In genomic region chr14:99278763-99279486, GRCm38 (mm10) we compare ENCODE assay signal across 24 mouse cellular contexts. TPM values are rescaled to one million over a fixed set of nuclear protein-coding genes. Genes with fewer than 3 reads are reported as not detected.
DNase-seq lines count a peak whose midpoint lies in the region; ATAC-seq and TF ChIP-seq lines count a peak whose summit lies in the region.
"Had no signal": no experiment of that assay in that cellular context is flagged by ENCODE, and none has a peak within 500 bp of the region (broad histone marks: within the 10 kb centered on the region; RNA-seq: fewer than 3 reads in every experiment).

No protein-coding gene starts in this region.

- no peaks in the 10 kb centered on the region for H3K36me3 ChIP-seq in midbrain, embryonic 13.5 days
- H3K36me3 ChIP-seq in midbrain, embryonic 15.5 days (replicated peaks) = no peaks in the 10 kb centered on the region
- no peaks in the 10 kb centered on the region for H3K36me3 ChIP-seq in liver, embryonic 13.5 days
- H3K36me3 ChIP-seq in kidney, embryonic 15.5 days = no peaks in the 10 kb centered on the region
- no peaks in the 10 kb centered on the region for H3K36me3 ChIP-seq in hindbrain, postnatal 0 days (ENCODE audit: insufficient read depth, low read length)
- H3K36me3 ChIP-seq: embryonic facial prominence, embryonic 12.5 days; hindbrain, embryonic 13.5 days had no signal

- TF ChIP-seq CTCF in hindbrain, postnatal 0 days (IDR thresholded peaks at IDR 0.05; ENCODE audit: low read depth) = no peak

- no peak overlapping the region for H3K9ac ChIP-seq in midbrain, embryonic 13.5 days (replicated peaks)
- no peak overlapping the region for H3K9ac ChIP-seq in midbrain, embryonic 15.5 days
- H3K9ac ChIP-seq in liver, embryonic 13.5 days = no peak overlapping the region
- H3K9ac ChIP-seq in kidney, embryonic 15.5 days = no peak overlapping the region
- H3K9ac ChIP-seq in hindbrain, postnatal 0 days (replicated peaks; ENCODE audit: low read length) = no peak overlapping the region
- H3K9ac ChIP-seq: embryonic facial prominence, embryonic 12.5 days; hindbrain, embryonic 13.5 days had no signal

- peak; percentile 60; the same call in 1 of the 2 replicates for ATAC-seq in midbrain, embryonic 13.5 days
- ATAC-seq in midbrain, embryonic 15.5 days (replicated peaks) = no peak
- ATAC-seq in liver, embryonic 13.5 days (ENCODE audit: low read depth) = peak; percentile 47; the same call in 1 of the 2 replicates
- ATAC-seq in neutrophil, adult 5-6 weeks (ENCODE audit: extremely low read depth, insufficient number of reproducible peaks, low FRiP score, poor library complexity, severe bottlenecking) = peak; percentile 66
- no peak for ATAC-seq in kidney, embryonic 15.5 days (replicated peaks; ENCODE audit: low FRiP score)
- no peak for ATAC-seq in hindbrain, postnatal 0 days
- ATAC-seq: CD4-positive, CD25-positive, alpha-beta regulatory T cell, adult 4 months; forebrain, embryonic 14.5 days; Patski had no signal

- no peak overlapping the region for H3K27ac ChIP-seq in midbrain, embryonic 13.5 days
- no peak overlapping the region for H3K27ac ChIP-seq in midbrain, embryonic 15.5 days
- no peak overlapping the region for H3K27ac ChIP-seq in liver, embryonic 13.5 days
- H3K27ac ChIP-seq in kidney, embryonic 15.5 days = no peak overlapping the region
- H3K27ac ChIP-seq in hindbrain, postnatal 0 days = no peak overlapping the region
- H3K27ac ChIP-seq: embryonic facial prominence, embryonic 12.5 days; hindbrain, embryonic 13.5 days; macrophage had no signal

- H3K9me3 ChIP-seq in midbrain, embryonic 13.5 days = no peaks in the 10 kb centered on the region
- H3K9me3 ChIP-seq in midbrain, embryonic 15.5 days = no peaks in the 10 kb centered on the region
- no peaks in the 10 kb centered on the region for H3K9me3 ChIP-seq in liver, embryonic 13.5 days (replicated peaks)
- no peaks in the 10 kb centered on the region for H3K9me3 ChIP-seq in kidney, embryonic 15.5 days (replicated peaks)
- H3K9me3 ChIP-seq in hindbrain, postnatal 0 days (ENCODE audit: low read length) = no peaks in the 10 kb centered on the region
- H3K9me3 ChIP-seq: embryonic facial prominence, embryonic 12.5 days; hindbrain, embryonic 13.5 days had no signal

- peaks cover 42% of the 10 kb centered on the region for H3K27me3 ChIP-seq in midbrain, embryonic 13.5 days
- H3K27me3 ChIP-seq in midbrain, embryonic 15.5 days (replicated peaks) = peaks cover 7% of the 10 kb centered on the region; the same call in 1 of the 2 replicates
- H3K27me3 ChIP-seq in liver, embryonic 13.5 days = no peaks in the 10 kb centered on the region
- peaks cover 8% of the 10 kb centered on the region; the same call in 1 of the 2 replicates for H3K27me3 ChIP-seq in kidney, embryonic 15.5 days
- H3K27me3 ChIP-seq in hindbrain, postnatal 0 days (ENCODE audit: insufficient read depth, low read length) = no peaks in the 10 kb centered on the region
- H3K27me3 ChIP-seq: embryonic facial prominence, embryonic 12.5 days; Patski had no signal

- DNase-seq in cerebellum, postnatal 10 days = peak; percentile 38 to 48
- no peak for DNase-seq in cerebellum, adult 11 months
- no peak for DNase-seq in liver, embryonic 13.5 days
- DNase-seq in hindbrain, postnatal 0 days (ENCODE audit: low spot score) = no peak
- DNase-seq: adrenal gland, adult 8-10 months; cerebellum, adult 18-20 months; heart, postnatal 14 days; kidney, adult 18-20 months; kidney, postnatal 10 days; layer of hippocampus, postnatal 36 days; retina, postnatal 1 day; thymus, postnatal 4 days had no signal

- no peak overlapping the region for H3K4me3 ChIP-seq in midbrain, embryonic 13.5 days (replicated peaks)
- H3K4me3 ChIP-seq in midbrain, embryonic 15.5 days = no peak overlapping the region
- no peak overlapping the region for H3K4me3 ChIP-seq in liver, embryonic 13.5 days (replicated peaks)
- no peak overlapping the region for H3K4me3 ChIP-seq in kidney, embryonic 15.5 days (replicated peaks)
- H3K4me3 ChIP-seq in hindbrain, postnatal 0 days (ENCODE audit: low read length) = no peak overlapping the region
- H3K4me3 ChIP-seq: embryonic facial prominence, embryonic 12.5 days; erythroblast, embryonic 14.5 days; hindbrain, embryonic 13.5 days had no signal

- peaks cover 13% of the 10 kb centered on the region; the same call in 1 of the 2 replicates for H3K4me1 ChIP-seq in midbrain, embryonic 13.5 days (replicated peaks)
- H3K4me1 ChIP-seq in midbrain, embryonic 15.5 days = no peaks in the 10 kb centered on the region
- H3K4me1 ChIP-seq in liver, embryonic 13.5 days (replicated peaks) = no peaks in the 10 kb centered on the region
- 0 out of 2 replicates have a peak, but pooled peaks cover 8% of the 10 kb centered on the region for H3K4me1 ChIP-seq in kidney, embryonic 15.5 days
- no peaks in the 10 kb centered on the region for H3K4me1 ChIP-seq in hindbrain, postnatal 0 days (ENCODE audit: insufficient read depth, low read length)
- H3K4me1 ChIP-seq: embryonic facial prominence, embryonic 12.5 days; hindbrain, embryonic 13.5 days had no signal

- H3K4me2 ChIP-seq in midbrain, embryonic 13.5 days (replicated peaks) = no peak overlapping the region
- no peak overlapping the region for H3K4me2 ChIP-seq in midbrain, embryonic 15.5 days
- no peak overlapping the region for H3K4me2 ChIP-seq in liver, embryonic 13.5 days
- H3K4me2 ChIP-seq in kidney, embryonic 15.5 days = no peak overlapping the region
- no peak overlapping the region for H3K4me2 ChIP-seq in hindbrain, postnatal 0 days (ENCODE audit: low read depth, low read length)
- H3K4me2 ChIP-seq: embryonic facial prominence, embryonic 12.5 days; heart, embryonic 11.5 days; hindbrain, embryonic 13.5 days had no signal

- WGBS in midbrain, embryonic 13.5 days = 37% methylated on average over 12 of the region's 12 CpGs
- WGBS in midbrain, embryonic 15.5 days = 35% methylated on average over 12 of the region's 12 CpGs
- 31% methylated on average over 12 of the region's 12 CpGs for WGBS in liver, embryonic 13.5 days (ENCODE audit: insufficient replicate concordance)
- WGBS in kidney, embryonic 15.5 days = 51% methylated on average over 12 of the region's 12 CpGs
- 39% methylated on average over 12 of the region's 12 CpGs for WGBS in hindbrain, postnatal 0 days

RNA-seq across cellular contexts. Expression of gene Klf5, which starts 19.6 kb away (rescaled TPM):
- 2.4 TPM in 2 replicates for polyA plus RNA-seq in midbrain, embryonic 13.5 days (2015; fragmentation: Nextera tagmentation; extraction: Ambion mirVana)
- polyA plus RNA-seq in midbrain, embryonic 15.5 days (2015; fragmentation: Nextera tagmentation; extraction: Ambion mirVana) = 4.4 and 5.1 TPM in 2 replicates
- polyA plus RNA-seq in liver, embryonic 13.5 days (2015; fragmentation: Nextera tagmentation; extraction: Ambion mirVana) = 0.98 and 1.6 TPM in 2 replicates
- 4.2 and 5.4 TPM in 2 replicates for total RNA-seq in neutrophil, adult 5-6 weeks (2017)
- 8.6 and 8.9 TPM in 2 replicates for polyA plus RNA-seq in kidney, embryonic 15.5 days (2015; fragmentation: Nextera tagmentation; extraction: Ambion mirVana)
- total RNA-seq in hindbrain, postnatal 0 days (2014; rRNA removed) = 1.5 and 2.4 TPM in 2 replicates
- 3.5 and 3.7 TPM in 2 replicates for polyA plus RNA-seq in hindbrain, postnatal 0 days (2015; fragmentation: Nextera tagmentation; extraction: Ambion mirVana)
- polyA plus RNA-seq: macrophage had no signal

Comparison
In these comparisons a context has a peak if more than half of its experiments do, and no peak if none do; other contexts are left out.
1. DNase-seq: peak in cerebellum, postnatal 10 days (2 of 2); none in cerebellum, adult 11 months (single experiment), liver, embryonic 13.5 days (single experiment) and hindbrain, postnatal 0 days (single experiment).
2. ATAC-seq: peak in midbrain, embryonic 13.5 days (single experiment), liver, embryonic 13.5 days (single experiment) and neutrophil, adult 5-6 weeks (single experiment); none in midbrain, embryonic 15.5 days (single experiment), kidney, embryonic 15.5 days (single experiment) and hindbrain, postnatal 0 days (single experiment).